ENCODE assay signal across 12 mouse cellular contexts in the genomic region with DNA sequence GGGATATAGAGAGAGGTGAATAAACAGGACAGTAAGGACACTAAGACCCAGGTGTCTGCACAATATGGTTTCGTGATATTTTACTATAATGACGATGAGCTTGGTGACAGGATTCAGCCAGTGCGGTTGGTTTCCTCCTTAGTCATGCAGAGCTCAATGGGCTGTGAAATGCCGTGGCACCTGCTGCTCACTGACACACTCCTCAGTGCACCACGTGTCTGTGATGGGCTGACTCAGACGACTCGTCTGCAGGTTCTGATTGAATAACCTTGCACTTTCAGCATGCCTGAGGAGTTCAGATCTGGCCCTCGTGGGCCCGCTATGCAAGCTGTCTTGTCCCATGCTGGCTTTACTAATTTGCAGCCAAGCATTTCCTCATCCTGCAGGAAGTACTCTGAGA.
DNase-seq lines count a peak whose midpoint lies in the region; ATAC-seq lines count a peak whose summit lies in the region.
"Had no signal": no experiment of that assay in that cellular context is flagged by ENCODE, and none has a peak within 500 bp of the region (broad histone marks: within the 10 kb centered on the region; RNA-seq: fewer than 3 reads in every experiment).

No protein-coding gene starts in this region.

- DNase-seq in cerebellum, adult 18-20 months = no peak
- no peak for DNase-seq in right cerebral cortex, postnatal 10 days (ENCODE audit: low spot score in 2 of 2)
- no peak for DNase-seq in adrenal gland, postnatal 4 days (ENCODE audit: low spot score in 2 of 2)
- no peak for DNase-seq in urinary bladder, adult 2 months (ENCODE audit: low spot score)

- no peak overlapping the region for H3K27ac ChIP-seq in neural tube, embryonic 13.5 days (replicated peaks)
- no peak overlapping the region for H3K27ac ChIP-seq in neural tube, embryonic 15.5 days (replicated peaks)
- no peak overlapping the region for H3K27ac ChIP-seq in kidney, embryonic 16.5 days (ENCODE audit: low read length)
- H3K27ac ChIP-seq: heart, embryonic 10.5 days; limb, embryonic 12.5 days; lung, embryonic 15.5 days; midbrain, embryonic 15.5 days had no signal

- H3K4me3 ChIP-seq in neural tube, embryonic 13.5 days = no peak overlapping the region
- no peak overlapping the region for H3K4me3 ChIP-seq in neural tube, embryonic 15.5 days (replicated peaks)
- no peak overlapping the region for H3K4me3 ChIP-seq in kidney, embryonic 16.5 days (ENCODE audit: low read length)
- H3K4me3 ChIP-seq: heart, embryonic 10.5 days; limb, embryonic 12.5 days; lung, embryonic 15.5 days; midbrain, embryonic 15.5 days had no signal

- ATAC-seq in cerebellum, adult (ENCODE audit: insufficient number of reproducible peaks, low FRiP score, low TSS enrichment) = peak; percentile 26; the same call in 1 of the 2 replicates
- ATAC-seq in neural tube, embryonic 13.5 days (ENCODE audit: low read depth) = peak; percentile 56; the same call in 1 of the 2 replicates
- no peak for ATAC-seq in neural tube, embryonic 15.5 days (ENCODE audit: low FRiP score)
- ATAC-seq in kidney, embryonic 16.5 days (ENCODE audit: low FRiP score, low TSS enrichment) = peak; percentile 86
- ATAC-seq: midbrain, embryonic 15.5 days had no signal

- H3K9ac ChIP-seq in neural tube, embryonic 13.5 days = no peak overlapping the region
- H3K9ac ChIP-seq in neural tube, embryonic 15.5 days (replicated peaks) = no peak overlapping the region
- no peak overlapping the region for H3K9ac ChIP-seq in kidney, embryonic 16.5 days (replicated peaks; ENCODE audit: low read length)
- H3K9ac ChIP-seq: limb, embryonic 12.5 days; lung, embryonic 15.5 days; midbrain, embryonic 15.5 days had no signal

- WGBS in neural tube, embryonic 13.5 days = 64% methylated on average over 9 of the region's 9 CpGs
- WGBS in neural tube, embryonic 15.5 days = 50% methylated on average over 9 of the region's 9 CpGs
- WGBS in kidney, embryonic 16.5 days = 40% methylated on average over 9 of the region's 9 CpGs

- H3K9me3 ChIP-seq in neural tube, embryonic 13.5 days = no peaks in the 10 kb centered on the region
- no peaks in the 10 kb centered on the region for H3K9me3 ChIP-seq in neural tube, embryonic 15.5 days (replicated peaks)
- H3K9me3 ChIP-seq in kidney, embryonic 16.5 days (ENCODE audit: low read length) = no peaks in the 10 kb centered on the region
- H3K9me3 ChIP-seq: heart, embryonic 10.5 days; limb, embryonic 12.5 days; lung, embryonic 15.5 days; midbrain, embryonic 15.5 days had no signal

- no peaks in the 10 kb centered on the region for H3K27me3 ChIP-seq in neural tube, embryonic 13.5 days
- no peaks in the 10 kb centered on the region for H3K27me3 ChIP-seq in neural tube, embryonic 15.5 days (replicated peaks)
- H3K27me3 ChIP-seq in kidney, embryonic 16.5 days (ENCODE audit: insufficient read depth, low read length) = no peaks in the 10 kb centered on the region
- H3K27me3 ChIP-seq: limb, embryonic 12.5 days; lung, embryonic 15.5 days; midbrain, embryonic 15.5 days had no signal

- no peaks in the 10 kb centered on the region for H3K36me3 ChIP-seq in neural tube, embryonic 13.5 days
- H3K36me3 ChIP-seq in neural tube, embryonic 15.5 days = no peaks in the 10 kb centered on the region
- no peaks in the 10 kb centered on the region for H3K36me3 ChIP-seq in kidney, embryonic 16.5 days (ENCODE audit: insufficient read depth, low read length)
- H3K36me3 ChIP-seq: heart, embryonic 10.5 days; limb, embryonic 12.5 days; lung, embryonic 15.5 days; midbrain, embryonic 15.5 days had no signal

- no peaks in the 10 kb centered on the region for H3K4me1 ChIP-seq in neural tube, embryonic 13.5 days (replicated peaks)
- no peaks in the 10 kb centered on the region for H3K4me1 ChIP-seq in neural tube, embryonic 15.5 days
- no peaks in the 10 kb centered on the region for H3K4me1 ChIP-seq in kidney, embryonic 16.5 days (ENCODE audit: insufficient read depth, low read length)
- H3K4me1 ChIP-seq: heart, embryonic 10.5 days; limb, embryonic 12.5 days; midbrain, embryonic 15.5 days had no signal

- H3K4me2 ChIP-seq in neural tube, embryonic 13.5 days = no peak overlapping the region
- no peak overlapping the region for H3K4me2 ChIP-seq in neural tube, embryonic 15.5 days
- no peak overlapping the region for H3K4me2 ChIP-seq in kidney, embryonic 16.5 days (replicated peaks; ENCODE audit: low read depth, low read length)
- H3K4me2 ChIP-seq: limb, embryonic 12.5 days; lung, embryonic 15.5 days; midbrain, embryonic 15.5 days had no signal
